Mouse (Mus musculus): ENCODE measurements at regions not wholly inside any gene's neighbourhood (a gene's known extent, or its start where the extent isn't known, plus 50 kb on each side); places are given as distances from the start of the nearest gene placed in this dataset.

DNA sequence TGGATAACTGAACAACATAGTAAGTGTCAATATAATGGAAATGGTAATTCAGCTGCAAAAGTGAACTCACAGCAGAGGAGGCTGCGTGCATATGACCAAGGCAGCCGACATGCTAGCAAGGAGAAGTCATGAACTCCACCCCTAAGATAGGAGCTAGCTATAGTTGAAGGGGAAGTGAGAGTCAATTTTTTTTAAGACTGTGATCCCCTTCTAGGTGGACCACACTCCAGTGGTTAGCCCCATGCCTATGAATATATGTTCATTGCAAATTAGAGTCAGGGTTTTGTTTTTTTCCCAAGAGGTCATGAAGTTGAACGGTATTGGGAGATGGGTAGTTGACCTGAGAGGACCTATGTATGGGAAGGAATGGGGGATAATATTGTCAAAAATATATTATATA lies 451.4 kb downstream of the Mdfic start:
- H3K9me3 ChIP-seq = no peaks in the 10 kb centered on the region
- no peaks in the 10 kb centered on the region for H3K4me1 ChIP-seq (replicated peaks)
- WGBS = 92% methylated on average over 3 of the region's 3 CpGs
- H3K4me2 ChIP-seq = no peak overlapping the region
- H3K27me3 ChIP-seq = no peaks in the 10 kb centered on the region
- no peak overlapping the region for H3K27ac ChIP-seq
- H3K36me3 ChIP-seq = no peaks in the 10 kb centered on the region
- ATAC-seq (ENCODE audit: low FRiP score) = no peak
- no peak overlapping the region for H3K9ac ChIP-seq
- no peak overlapping the region for H3K4me3 ChIP-seq

DNA sequence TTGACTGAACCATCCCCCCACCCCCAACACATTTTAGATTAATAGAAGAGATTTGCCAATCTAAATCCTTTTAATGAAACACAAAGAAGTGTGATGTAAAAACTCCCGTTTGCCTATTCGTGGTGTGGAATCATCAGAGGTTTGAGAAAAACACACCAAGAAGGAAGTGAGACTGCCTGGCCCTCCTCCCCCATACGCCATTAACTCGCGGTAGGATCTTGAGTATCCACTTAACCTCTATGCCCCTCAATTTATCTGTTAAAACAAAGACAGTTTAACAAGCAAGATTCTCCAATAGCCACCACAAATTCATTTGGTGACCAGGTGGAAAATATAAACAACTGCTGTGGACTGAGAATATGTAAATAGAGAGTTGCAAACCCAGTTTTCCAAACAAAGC lies 456.9 kb downstream of the Mdfic start:
- WGBS = 70% methylated on average over 5 of the region's 5 CpGs
- Histone ChIP-seq H3K27ac (no peak overlapping the region), H3K9ac (no peak overlapping the region), H3K4me2 (no peak overlapping the region), H3K4me1 (replicated peaks) (no peaks in the 10 kb centered on the region), H3K9me3 (no peaks in the 10 kb centered on the region), H3K36me3 (no peaks in the 10 kb centered on the region), H3K4me3 (no peak overlapping the region), H3K27me3 (no peaks in the 10 kb centered on the region)
- ATAC-seq (ENCODE audit: low FRiP score) = no peak

GRCm38 (mm10) chr6:16187983-16188550 lies 467.6 kb downstream of the Mdfic start:
- 58% methylated on average over 4 of the region's 4 CpGs for WGBS
- H3K4me3 ChIP-seq = no peak overlapping the region
- H3K36me3 ChIP-seq = no peaks in the 10 kb centered on the region
- no peak overlapping the region for H3K4me2 ChIP-seq
- no peak overlapping the region for H3K9ac ChIP-seq
- H3K27me3 ChIP-seq = no peaks in the 10 kb centered on the region
- 0 out of 2 replicates have a peak, but pooled peaks cover 3% of the 10 kb centered on the region for H3K4me1 ChIP-seq (replicated peaks)
- no peak overlapping the region for H3K27ac ChIP-seq
- no peak for ATAC-seq (ENCODE audit: low FRiP score)
- H3K9me3 ChIP-seq = no peaks in the 10 kb centered on the region

DNA sequence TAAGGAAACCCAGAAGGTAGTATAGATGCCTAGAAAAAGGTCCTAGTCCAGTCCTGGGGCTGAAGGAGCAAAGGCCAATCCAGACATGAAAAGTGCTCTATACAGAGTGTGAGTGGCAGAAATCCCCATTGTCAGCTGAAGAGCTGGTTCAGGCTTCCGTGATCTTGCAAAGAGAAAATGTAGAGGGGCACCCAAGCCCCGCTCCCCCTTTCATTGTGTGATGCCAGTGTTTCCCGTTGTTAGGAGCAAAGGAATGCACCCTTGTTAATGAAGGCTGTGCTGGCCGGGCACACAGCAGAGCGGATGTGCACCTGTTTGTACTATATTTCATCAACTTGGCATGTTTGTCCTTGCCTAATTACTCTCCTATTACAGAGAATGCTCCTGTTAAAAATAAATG lies 492.5 kb downstream of the Mdfic start:
- Histone ChIP-seq H3K9me3 (no peaks in the 10 kb centered on the region), H3K4me2 (no peak overlapping the region), H3K4me1 (replicated peaks) (no peaks in the 10 kb centered on the region; the same call in 1 of the 2 replicates), H3K9ac (no peak overlapping the region), H3K36me3 (no peaks in the 10 kb centered on the region), H3K4me3 (no peak overlapping the region), H3K27me3 (peaks cover 9% of the 10 kb centered on the region; the same call in 1 of the 2 replicates), H3K27ac (no peak overlapping the region)
- ATAC-seq (ENCODE audit: low FRiP score) = peak; percentile 80; the same call in 1 of the 2 replicates
- 11% methylated on average over 5 of the region's 5 CpGs for whole genome bisulfite sequencing

- Histone ChIP-seq H3K4me3 (no peak overlapping the region), H3K9ac (no peak overlapping the region), H3K27ac (no peak overlapping the region), H3K4me2 (no peak overlapping the region), H3K4me1 (replicated peaks) (no peaks in the 10 kb centered on the region; the same call in 1 of the 2 replicates), H3K27me3 (peaks cover 9% of the 10 kb centered on the region; the same call in 1 of the 2 replicates), H3K9me3 (no peaks in the 10 kb centered on the region), H3K36me3 (no peaks in the 10 kb centered on the region)
- 52% methylated on average over 4 of the region's 4 CpGs for WGBS
- no peak for ATAC-seq (ENCODE audit: low FRiP score)
Observed at GRCm38 (mm10) chr6:16213635-16214034, 493.2 kb downstream of the Mdfic start.

GRCm38 (mm10) chr6:16221002-16221627 lies 500.7 kb downstream of the Mdfic start:
- Histone ChIP-seq H3K4me2 (no peak overlapping the region), H3K9ac (no peak overlapping the region), H3K9me3 (no peaks in the 10 kb centered on the region), H3K4me1 (replicated peaks) (no peaks in the 10 kb centered on the region), H3K27me3 (no peaks in the 10 kb centered on the region), H3K36me3 (no peaks in the 10 kb centered on the region), H3K27ac (no peak overlapping the region), H3K4me3 (no peak overlapping the region)
- no peak; the same call in 1 of the 2 replicates for ATAC-seq (ENCODE audit: low FRiP score)
- WGBS = 37% methylated on average over 3 of the region's 3 CpGs

Data from hindbrain, embryonic 13.5 days (tissue).